Mouse (Mus musculus): ENCODE data around the gene Ahcyl2.

Ahcyl2 gene

DNA sequence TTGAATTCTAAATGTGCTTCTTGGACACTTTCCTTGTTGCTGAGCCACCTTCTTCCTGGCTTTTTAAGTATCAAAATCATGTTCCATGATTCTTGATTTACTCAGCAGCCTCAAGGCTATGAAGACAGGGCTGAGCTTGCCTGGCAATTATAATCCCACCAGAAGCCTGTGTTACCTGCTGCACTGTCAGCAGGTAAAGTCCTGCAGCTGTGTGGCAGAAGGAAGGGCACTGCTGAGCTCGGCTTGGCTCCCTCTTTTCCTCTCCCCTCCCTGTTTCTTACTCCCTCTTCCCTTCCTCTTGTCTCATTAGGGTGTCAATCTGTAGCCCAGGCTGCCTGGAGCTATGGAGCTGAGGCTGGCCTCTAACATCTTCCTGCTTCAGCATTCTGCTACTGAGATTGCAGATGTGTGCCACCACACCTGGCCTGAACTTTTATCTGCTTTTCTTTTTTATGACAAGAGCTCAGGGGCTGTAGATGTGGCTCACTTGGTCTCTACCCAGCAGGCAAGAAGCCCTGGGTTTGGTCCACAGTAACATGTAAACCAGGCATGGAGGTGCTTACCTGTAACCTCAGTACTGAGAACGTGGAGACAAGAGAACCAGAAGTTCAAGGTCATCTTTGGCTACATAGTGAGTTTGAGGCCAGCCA is 3.0 kb downstream of the Ahcyl2 start:
- no peak for DNase-seq (ENCODE audit: low spot score)

DNA sequence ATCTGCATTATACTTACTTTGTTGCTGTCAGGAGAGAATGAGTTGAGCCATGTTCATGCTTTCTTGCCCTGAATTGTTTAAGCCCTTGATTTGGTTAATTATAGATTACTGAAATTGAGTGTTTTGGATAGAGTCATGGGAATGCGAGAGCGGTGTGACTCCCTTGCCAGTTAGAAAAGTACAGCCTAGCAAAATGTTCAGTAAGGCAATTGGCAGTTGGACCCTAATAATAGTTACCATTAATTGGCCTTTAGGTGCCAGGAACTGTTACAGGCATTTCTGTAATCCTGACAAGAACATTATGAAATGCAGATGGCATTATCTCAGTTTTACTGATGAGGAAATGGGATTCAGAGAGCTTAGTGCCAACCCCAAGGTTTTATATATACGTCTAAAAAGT is 4.4 kb downstream of the Ahcyl2 start:
- DNase-seq (ENCODE audit: low spot score): no peak

DNA sequence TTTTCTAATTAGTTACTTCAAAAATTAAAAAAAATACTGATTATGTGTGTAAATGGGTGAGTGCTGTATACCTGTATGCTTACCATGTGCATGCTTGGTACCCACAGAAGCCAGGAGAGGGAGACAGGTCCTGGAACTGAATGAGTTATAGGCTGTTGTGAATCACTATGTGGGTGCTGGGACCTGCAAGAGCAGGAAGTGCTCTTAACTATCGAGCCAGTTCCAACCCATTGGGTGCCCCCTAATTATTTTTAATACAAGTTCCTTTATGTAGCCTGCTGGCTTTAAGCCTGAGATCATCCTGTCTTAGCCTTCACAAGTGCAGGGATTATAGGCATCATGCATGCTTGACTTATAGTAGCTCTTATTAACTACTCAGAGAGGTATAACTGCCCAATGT is 6.3 kb downstream of the Ahcyl2 start:
- no peak for DNase-seq (ENCODE audit: low spot score)

DNA sequence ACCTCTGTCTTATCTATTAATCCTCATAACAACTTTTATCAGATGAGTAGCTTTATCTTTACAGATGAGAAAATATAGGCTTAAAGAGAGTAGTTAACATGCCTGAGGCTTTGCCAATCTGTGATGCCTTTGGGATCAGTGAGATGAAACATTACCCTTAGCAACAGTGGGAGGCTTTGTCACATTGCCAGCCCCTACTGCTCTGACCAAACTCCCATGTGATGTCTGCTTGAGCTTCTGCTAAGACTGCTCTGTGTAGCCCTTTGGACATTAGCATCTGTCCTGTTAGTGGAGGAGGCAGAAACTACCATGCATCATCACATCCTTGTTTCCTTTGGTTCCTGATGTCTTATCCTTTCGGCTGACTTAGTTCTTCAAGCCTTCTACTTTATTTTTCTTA is 7.8 kb downstream of the Ahcyl2 start:
- DNase-seq (ENCODE audit: low spot score): no peak

DNA sequence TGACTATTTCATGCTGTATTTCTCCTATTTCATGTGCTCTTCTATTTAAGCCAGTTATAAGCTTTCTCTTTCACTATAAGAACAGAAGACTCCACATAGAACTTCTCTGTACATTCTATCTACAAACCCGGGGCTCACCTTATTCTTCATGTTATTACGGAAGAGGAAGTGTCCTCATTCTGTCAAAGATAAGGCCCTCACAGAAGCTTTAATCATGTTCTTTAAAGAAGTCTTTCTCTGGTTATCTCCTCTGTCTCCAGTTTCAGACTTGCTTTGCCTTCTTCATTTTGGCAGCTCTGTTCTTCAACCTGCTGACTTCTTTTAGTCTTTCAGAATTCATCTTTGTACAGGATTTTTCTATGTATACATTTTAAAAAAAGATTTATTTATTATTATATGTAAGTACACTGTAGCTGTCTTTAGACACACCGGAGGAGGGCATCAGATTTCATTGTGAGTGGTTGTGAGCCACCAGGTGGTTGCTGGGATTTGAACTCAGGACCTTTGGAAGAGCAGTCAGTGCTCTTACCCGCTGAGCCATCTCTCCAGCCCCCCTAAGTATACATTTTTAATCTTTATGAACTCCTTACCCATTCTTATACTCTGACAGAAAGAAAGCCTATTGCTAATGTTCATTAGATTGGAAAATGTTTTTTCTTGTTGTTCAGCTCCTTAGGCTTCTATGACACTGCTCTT is 8.9 kb downstream of the Ahcyl2 start:
- DNase-seq (ENCODE audit: low spot score): no peak

DNA sequence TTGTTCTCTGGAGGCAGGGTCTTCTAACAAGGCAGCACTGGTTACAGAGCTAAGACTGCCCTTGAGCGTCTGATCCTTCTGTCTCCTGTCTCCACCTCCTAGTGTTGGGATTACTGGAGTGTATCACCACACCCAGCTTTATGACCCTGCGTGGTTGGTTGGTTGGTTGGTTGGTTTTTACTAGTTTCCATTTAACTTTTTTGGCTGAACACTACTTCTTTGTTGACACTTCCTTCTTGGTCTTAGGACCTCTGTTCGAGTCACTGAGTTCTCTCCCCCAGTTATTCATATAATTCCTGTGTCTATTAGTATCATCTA is 9.4 kb downstream of the Ahcyl2 start:
- DNase-seq (ENCODE audit: low spot score): no peak

DNA sequence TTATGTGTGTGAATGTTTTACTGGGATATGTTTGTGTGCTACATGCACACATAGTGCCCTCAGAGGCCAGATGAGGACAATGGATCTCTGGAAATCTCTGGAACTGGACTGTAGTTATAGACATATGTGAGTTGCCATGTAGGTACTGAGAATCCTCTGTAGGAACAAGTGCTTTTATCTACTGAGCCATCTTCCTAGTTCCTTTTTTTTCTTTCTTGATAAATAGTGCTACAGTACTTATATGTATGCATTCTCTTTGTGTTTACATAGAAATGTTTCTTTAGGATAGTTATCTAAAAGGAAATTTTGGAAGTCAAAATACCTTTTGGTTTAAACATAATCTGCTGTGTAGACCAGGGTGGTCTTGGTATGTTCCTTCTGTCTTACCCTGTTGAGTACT is 12.3 kb downstream of the Ahcyl2 start:
- DNase-seq (ENCODE audit: low spot score): no peak

DNA sequence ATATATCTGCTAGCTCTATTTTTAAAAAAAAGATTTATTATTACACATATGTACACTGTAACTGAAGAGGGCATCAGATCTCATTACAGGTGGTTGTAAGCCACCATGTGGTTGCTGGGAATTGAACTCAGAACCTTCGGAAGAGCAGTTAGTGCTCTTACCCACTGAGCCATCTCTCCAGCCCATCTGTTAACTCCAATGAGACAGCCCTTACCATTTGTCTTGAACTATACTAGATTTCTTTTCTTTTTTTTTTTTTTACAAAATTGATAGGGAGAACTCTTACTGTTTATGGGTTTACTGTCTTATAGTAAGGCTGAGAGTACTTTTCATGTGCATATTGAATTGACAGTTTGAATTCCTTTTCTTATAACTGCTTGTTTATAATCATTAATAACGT is 12.8 kb downstream of the Ahcyl2 start:
- no peak for DNase-seq (ENCODE audit: low spot score)

DNA sequence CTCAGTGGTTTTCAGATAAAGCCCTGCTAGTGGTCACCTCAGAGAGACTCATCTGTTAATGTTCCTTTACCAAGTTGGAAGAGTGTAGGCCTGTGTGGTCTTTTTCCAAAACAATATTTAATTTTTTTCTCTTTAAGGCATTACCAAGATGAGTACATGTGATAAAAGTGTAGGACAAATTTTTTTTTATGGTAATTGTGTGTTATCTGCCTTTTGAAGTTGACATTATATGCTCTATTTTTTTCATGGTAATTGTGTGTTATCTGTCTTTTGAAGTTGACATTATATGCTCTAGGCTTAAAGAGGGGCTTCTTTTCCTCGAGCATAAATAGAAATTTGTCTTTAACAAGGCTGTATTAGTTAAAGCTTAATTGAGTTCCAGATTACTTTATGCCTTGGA is 14.4 kb downstream of the Ahcyl2 start:
- no peak for DNase-seq (ENCODE audit: low spot score)

DNA sequence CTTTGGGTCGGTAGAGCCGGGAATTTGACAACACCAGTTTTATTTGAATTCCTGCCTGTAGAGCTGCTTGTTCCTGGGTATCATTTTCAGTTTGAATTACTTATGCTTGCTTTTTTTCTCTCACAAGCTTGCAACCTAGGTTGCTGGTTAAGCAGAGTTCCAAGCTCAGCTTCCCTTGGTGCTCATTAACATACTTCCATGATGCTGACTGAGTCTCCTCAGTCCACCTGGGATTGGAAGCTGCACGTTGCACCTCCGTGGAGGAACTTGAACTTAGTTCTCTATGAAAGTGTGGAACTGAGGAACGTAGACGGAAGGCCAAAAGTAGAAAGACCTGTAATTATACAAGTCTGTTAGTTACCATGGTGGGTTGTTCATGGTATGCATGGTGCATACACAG is 16.1 kb downstream of the Ahcyl2 start:
- DNase-seq (ENCODE audit: low spot score): no peak

DNA sequence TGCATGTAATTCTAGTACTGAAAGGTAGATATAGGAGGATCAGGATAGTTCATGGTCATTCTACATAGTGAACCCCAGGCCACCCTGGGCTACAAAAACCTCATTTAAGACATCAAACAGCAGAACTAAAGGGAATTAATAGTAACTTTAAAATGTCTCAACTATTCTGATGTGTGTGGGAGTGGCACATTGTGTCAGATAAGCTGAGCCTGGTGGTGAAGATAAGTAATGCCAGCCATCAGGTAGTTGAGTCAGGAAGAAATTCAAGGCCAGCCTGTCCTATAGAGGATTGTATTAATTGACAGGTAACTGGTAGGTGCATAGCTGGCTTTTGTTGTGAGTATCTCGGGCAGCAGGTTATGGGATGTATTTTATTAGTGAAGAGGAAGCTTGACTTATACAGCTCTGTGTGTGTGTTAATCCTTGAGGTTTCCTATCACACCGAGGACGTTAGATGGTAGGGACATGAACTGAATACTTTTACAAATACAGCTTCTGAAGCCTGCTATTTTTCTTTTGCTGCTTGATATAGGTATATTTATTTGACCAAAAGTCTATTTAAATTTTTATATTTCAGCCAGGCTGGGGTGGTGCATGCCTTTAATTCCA is 16.7 kb downstream of the Ahcyl2 start:
- DNase-seq (ENCODE audit: low spot score): no peak

DNA sequence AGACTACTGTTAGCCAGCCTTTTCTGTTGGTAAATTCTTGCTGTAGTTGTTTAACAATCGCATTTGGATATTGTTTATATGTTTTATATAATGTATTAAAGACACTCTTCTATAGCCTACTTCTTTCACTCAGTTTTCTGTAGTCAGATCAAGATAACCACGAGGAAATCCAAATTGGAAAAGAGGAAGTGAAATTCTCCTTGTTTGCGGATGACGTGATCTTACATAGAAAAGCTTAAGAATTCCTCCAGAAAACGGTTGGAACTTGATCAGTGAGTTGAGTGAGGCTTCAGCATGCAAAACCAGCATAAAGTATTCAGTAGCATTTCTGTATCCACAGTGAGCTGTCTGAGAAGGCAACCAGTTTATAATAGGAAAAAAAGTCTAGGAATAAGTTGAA is 17.9 kb downstream of the Ahcyl2 start:
- DNase-seq (ENCODE audit: low spot score): no peak

DNA sequence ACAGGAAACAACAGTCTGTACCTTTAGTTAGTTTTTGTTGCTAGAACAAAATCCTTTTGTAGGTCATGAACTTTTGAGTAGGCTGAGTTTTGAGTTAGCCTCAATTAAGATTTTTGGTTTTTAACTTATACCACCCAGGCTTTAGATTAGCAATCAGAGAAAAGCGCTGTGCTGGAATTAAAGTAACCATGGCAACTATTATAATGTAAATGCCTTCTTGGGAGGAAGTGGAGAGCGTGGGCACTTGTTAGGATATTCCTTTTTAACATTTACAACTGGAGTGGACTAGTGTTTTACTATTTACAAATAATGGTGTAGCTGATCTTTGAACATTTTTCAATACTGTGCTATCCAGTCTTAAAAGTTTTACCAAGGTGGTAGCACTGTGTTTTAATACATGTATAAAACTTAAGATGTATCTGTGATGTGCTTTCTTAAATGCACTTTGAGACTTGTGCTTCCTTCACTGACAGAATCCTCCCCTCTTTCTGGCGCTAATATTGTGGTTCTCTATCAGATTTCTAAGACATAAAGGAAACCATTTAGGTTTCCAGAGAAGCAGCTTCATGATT is 21.1 kb downstream of the Ahcyl2 start:
- DNase-seq (ENCODE audit: low spot score): no peak

DNA sequence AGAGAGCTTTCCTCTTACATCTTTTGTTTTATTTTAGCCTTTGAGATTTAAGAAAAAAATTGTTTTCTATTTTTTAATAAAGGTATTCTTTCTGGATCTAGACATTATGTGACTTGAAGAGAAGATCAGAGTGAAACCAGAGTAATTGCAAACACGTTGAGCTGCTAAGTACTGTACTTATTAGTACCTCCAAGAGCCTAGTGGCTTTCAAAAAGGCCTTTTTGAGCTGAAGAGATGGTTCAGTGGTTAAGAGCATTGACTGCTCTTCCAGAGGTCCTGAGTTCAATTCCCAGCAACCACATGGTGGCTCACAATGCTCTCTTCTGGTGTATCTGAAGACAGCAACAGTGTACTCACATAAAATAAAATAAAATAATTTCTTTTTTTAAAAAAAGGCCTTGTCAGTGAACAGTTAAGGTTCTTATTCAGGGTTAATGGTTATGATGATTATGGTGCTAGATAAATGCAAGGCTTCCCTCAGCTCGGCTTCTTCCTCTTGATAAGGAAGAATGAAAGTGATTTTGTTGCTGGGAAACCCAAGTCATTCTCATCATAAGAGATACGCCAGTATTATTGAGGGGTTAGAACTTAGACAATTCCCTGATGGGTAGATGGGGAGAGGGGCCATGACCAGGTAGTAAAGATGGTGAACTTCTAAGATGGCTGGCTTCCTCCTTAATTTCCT is 22.3 kb downstream of the Ahcyl2 start:
- DNase-seq (ENCODE audit: low spot score): no peak

DNA sequence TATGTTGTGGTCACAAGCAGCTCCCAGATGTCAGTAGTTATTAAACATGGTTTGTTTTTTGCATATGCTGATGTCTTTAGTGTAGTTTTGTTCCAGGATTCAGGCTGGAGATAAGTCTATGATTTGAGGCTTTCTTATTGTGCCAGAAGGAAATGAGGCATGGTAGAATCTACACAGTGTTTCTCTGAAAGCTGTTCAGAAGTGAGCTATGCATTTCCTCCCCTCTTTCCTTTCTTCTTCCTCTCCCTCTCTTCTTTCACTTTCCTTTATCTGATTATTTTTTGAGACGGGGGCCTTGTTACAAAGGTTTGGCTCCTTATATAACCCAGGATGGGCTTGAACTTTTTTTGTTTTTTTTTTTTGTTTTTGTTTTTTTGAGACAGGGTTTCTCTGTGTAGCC is 25.7 kb downstream of the Ahcyl2 start:
- no peak for DNase-seq (ENCODE audit: low spot score)

DNA sequence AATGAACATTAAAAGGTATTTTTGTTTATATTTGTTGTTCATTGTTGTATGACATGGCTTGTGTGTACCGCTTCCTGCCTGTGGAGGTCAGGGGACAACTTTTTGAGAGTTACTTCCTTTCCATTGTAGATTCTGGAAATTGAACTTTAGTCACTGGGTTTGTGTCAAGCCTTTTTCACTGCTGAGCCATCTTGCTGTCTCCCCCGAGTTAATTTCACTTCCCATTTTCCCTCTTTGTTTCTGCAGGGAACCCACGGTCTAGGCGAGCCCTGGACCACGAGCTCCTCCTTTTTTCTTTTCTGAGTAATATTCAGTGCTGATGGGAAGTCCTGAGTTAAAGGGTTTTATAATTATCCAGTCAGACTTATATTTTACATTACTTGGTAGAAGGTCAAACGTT is 26.8 kb downstream of the Ahcyl2 start:
- DNase-seq (ENCODE audit: low spot score): no peak

DNA sequence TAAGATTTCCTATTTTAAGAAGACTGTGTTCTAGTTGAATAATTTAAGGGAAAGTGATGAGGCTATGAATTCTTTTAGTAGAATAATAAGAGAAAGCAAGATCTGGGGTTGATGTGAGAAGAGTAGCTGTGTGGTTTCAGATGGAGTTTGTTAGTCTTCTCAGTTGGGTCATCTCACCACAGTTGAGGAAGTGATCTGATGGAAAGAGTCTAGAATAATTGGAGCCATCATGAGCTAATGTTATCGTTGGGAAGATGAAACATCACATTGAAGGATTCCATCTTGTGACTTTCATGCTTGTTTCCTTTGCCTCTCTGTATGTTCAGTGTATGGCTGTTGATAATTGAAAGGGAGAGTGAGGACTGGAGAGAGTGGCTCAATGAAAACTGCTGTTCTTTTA is 35.2 kb downstream of the Ahcyl2 start:
- no peak for DNase-seq (ENCODE audit: low spot score)

DNA sequence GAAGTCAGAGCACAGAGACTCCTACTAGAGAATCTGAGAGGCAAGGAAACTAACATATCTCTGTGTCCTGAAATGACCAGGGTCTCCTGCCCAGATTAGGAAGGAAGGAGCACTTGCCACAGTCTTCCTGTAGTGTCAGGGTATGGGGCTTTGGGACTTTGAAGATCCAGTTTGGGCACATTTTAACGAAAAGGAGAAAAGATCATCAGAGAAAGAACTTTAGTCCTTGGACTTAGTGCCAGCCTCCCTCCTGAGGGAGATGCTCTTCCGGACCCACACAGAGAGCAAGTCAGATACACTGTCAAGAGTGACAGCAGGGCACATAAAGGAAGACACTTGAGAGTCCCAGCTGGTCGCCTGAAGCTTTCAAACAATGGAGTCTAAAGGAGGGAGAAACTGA is 36.2 kb downstream of the Ahcyl2 start:
- DNase-seq (ENCODE audit: low spot score): no peak

DNA sequence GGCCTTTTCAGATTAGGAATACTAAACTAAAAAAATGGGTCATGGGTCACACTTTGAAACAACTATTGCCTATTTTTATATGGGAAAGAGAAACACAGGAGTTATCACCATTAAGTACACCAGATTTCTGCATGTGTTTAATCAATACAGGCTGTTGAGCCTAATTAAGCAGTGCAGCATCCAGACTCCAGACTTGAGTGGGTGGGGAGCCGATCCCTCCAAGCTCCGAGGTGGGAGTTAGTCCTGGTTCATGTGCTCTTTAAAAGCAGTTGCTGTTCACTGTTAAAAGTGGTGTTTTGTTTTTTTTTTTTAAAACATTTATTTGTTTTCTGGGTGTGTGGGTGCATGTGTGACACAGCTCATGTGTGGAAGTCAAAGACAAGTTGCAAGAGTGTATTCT is 37.6 kb downstream of the Ahcyl2 start:
- no peak for DNase-seq (ENCODE audit: low spot score)

DNA sequence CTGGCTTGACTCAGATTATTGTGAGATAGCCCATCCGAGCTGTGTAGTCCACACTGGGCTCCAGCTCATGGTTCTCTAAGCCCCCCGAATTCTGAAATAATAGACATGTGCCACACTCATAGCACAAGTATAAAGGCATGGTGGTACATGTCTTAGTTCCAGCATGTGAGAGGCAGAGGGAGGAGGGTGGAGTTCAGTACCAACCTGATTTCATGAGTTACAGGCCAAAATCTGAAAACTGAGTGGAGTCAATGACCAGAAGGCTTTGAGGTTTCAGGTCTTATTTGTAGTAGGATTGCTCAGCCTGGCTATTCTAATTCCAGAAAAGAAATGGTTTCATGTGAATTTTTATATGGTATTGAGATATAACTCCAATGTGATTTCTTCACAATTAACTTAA is 44.3 kb downstream of the Ahcyl2 start:
- DNase-seq (ENCODE audit: low spot score): no peak

DNA sequence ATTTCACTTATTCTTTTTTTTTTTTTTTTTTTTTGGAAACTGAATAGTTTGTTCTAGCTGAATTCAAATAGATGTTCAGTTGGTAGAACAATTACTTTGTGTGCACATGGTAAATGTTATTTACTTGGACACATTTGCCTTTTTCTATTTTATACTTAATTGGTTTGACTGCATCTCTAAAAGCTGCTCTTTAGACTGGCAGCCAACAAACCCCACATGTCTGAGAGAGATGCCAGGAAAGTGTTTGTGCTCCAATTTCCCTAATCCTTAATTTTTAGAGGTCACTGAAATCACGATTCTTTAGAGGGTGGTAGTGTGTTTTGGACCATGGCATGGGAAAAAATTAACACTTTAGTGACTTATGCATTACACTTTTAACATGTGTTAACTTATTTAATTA is 44.8 kb downstream of the Ahcyl2 start:
- DNase-seq (ENCODE audit: low spot score): no peak

DNA sequence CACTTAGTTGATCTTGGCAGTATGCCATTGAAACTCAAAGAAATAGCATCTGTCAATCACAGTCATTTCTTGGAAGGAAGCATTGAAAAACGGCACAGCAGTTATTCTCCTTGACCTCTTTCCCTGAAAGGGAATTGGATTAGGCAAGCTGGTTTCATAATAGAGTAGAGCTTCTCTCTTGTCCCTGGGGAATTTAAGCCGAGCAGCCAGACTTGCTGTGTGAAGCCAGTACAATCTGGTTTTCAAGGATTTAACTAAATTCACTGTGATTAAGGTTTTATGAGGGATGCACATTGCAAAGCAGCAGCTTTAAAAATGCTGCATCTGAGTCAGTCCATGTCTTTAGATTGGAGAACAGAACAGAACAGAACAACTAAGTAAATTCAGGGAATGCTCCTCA is 46.8 kb downstream of the Ahcyl2 start:
- peak; percentile 27 for DNase-seq (ENCODE audit: low spot score)

DNA sequence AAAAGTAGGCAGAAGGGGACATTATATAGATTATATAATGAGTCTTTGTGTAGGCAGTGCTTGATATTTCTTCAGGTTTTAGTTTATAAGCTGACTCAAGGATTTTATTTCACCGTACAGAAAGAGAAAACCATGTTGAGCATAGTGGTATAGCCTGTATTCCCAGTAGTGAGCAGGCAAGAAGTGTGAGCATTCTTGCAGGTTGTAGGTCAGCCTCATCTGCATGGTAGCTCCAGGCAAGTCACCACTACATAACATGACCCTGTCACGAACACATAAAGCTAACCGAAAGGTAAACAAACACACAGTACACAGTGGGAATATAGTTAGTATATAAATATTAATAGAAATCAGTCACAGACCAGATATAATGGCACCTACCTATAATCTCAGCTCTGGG is 47.2 kb downstream of the Ahcyl2 start:
- no peak for DNase-seq (ENCODE audit: low spot score)
